Mouse (Mus musculus) CD4-positive, CD25-positive, alpha-beta regulatory T cell, adult 2 months (primary cell): ENCODE results near the gene Prph2.

Source experiments
- DNase-seq: peaks from one replicate; pipeline ENCODE4 v3.0.0-alpha.2; 2012; ENCODE audit warnings: low read depth, low spot score

Gene Prph2

DNA sequence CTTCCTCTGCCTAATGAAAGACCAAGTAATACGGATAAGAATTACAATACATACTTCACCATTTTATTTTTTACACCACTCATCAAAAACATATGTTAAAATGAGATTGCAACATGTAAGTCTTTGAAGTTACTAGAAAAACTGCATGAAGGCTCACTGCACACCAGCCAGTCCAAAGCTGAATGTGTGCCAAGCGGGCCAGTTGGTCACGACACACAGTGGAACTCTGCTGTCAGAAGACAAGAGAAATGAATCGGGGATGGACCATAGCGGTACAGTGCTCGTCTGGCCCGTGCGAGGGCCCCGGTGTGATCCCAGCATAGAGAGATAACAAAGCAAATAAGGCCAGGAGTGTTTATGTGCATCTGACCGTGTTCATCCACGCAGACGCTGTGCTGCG is 52.9 kb downstream of the Prph2 start:
- no peak for DNase-seq

DNA sequence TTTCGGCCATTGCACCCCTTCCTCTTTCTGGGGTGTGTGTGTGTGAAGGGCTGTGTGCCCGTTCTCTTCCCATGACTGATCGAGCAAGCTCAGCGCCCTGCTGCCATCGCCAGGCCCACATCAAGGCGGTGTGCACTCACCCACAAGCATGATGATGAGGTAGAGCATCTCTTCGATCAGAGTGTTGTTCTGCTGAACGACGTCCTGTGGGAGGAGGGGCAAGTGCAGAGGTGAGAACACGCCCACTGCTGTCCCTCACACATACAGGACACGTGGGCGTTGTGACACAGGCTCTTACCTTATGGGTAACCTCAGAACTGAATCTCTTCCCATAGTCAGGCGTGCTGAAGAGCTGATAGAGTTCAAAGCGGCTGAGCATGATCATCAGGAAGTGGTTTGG is 56.6 kb downstream of the Prph2 start:
- DNase-seq: peak; percentile 79

DNA sequence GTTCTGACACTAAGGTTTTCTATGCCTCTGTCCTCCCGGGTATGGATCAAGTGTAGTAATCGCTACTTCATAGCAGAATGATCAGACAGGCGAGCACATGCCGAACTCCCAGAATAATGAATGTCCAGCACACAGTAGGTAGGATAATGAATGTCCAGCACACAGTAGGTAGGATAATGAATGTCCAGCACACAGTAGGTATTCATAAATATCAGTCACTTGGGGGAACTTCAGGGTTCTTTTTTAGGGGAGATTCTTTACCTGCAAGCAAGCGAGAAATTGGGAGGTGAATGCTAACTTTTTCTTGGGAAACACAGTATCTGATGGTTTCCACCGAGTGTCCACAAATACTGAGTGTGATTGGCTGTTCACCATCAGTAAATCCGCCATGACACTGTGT is 62.3 kb downstream of the Prph2 start:
- no peak for DNase-seq
